Mouse (Mus musculus) lung, adult 2 months (tissue): ENCODE measurements around the gene Nid1.

Source experiments
- CTCF ChIP-seq: fragments of 200-500 bp; IDR thresholded peaks from 2 replicates; pipeline ENCODE4 v1.5.1; 2011; ENCODE audit warnings: mild to moderate bottlenecking, low read length, control low read depth; ENCODE audit not compliant: insufficient read depth
- POLR2A ChIP-seq: fragments of 200-500 bp; IDR thresholded peaks from 2 replicates; pipeline ENCODE4 v1.6.1; 2011; ENCODE audit warnings: low read depth, mild to moderate bottlenecking, control low read depth, low read length, borderline replicate concordance; ENCODE audit errors: extremely low read depth

DNA sequence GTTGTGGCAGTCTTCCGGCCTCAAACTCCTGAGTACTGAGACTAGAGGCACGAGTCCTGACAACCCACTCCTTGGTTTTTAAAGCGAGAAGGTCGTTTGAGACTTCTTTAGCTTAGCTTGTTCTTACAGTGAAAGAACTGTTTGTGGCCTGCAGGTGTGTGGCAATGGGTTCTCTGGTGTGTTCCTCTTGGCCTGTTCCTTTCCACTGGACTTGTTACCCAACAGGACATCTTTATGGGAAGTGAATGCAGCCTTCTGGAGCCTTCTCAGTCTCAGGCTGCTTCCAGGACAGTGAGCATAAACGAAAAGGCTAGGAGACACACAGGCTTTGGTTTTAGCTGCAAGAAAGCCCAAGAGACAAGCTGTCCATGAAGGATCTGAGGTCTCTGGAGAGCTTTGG lies 88.5 kb downstream of the Nid1 start:
- TF ChIP-seq CTCF (no peak), POLR2A (no peak)
